Mouse (Mus musculus) limb, embryonic 12.5 days (tissue): ENCODE results near the gene Tes. TPM values are rescaled to one million over a fixed set of nuclear protein-coding genes. Genes with fewer than 3 reads are reported as not detected.

ENCODE experiments used
- ATAC-seq: fragments of 200-750 bp; cut with Nextera tagmentation; 2 replicates; pipeline ENCODE4 v1.8.0; 2017; ENCODE audit warnings: low read depth, moderate TSS enrichment; ENCODE audit not compliant: insufficient number of reproducible peaks, insufficient read depth, low FRiP score, low TSS enrichment
- H3K27ac ChIP-seq: fragments of 300-500 bp; sonication (generic); 2 replicates; pipeline ENCODE4 v1.5.1; 2016; ENCODE audit warnings: mild to moderate bottlenecking, moderate library complexity
- H3K27me3 ChIP-seq: fragments of 300-500 bp; sonication (generic); 2 replicates; pipeline ENCODE4 v1.6.1; 2016; ENCODE audit warnings: mild to moderate bottlenecking, moderate library complexity
- H3K36me3 ChIP-seq: fragments of 300-500 bp; sonication (generic); 2 replicates; pipeline ENCODE4 v1.6.1; 2016; ENCODE audit warnings: mild to moderate bottlenecking, moderate library complexity
- H3K4me1 ChIP-seq: fragments of 300-500 bp; sonication (generic); replicated peaks from 2 replicates; pipeline ENCODE4 v1.6.1; 2016
- H3K4me2 ChIP-seq: fragments of 300-500 bp; sonication (generic); 2 replicates; pipeline ENCODE4 v1.6.1; 2016; ENCODE audit warnings: mild to moderate bottlenecking, moderate library complexity
- H3K4me3 ChIP-seq: fragments of 300-500 bp; sonication (generic); replicated peaks from 2 replicates; pipeline ENCODE4 v1.5.1; 2016; ENCODE audit warnings: mild to moderate bottlenecking
- H3K9ac ChIP-seq: fragments of 300-500 bp; sonication (generic); replicated peaks from 2 replicates; pipeline ENCODE4 v1.6.1; 2016; ENCODE audit warnings: mild to moderate bottlenecking, moderate library complexity
- H3K9me3 ChIP-seq: fragments of 300-500 bp; sonication (generic); 2 replicates; pipeline ENCODE4 v1.6.1; 2016; ENCODE audit warnings: mild to moderate bottlenecking, moderate library complexity
- WGBS: fragments of 180-500 bp; shearing (Covaris S2); methylation state at CpG from one replicate; pipeline ENCODE4 v1.1.7; 2016; 5-methylcytosine and 5-hydroxymethylcytosine counted together
- polyA plus RNA-seq: library from polyadenylated mRNA; unstranded; fragments of >200 nt; fragmentation: Nextera tagmentation; extraction: Ambion mirVana; gene quantifications from 2 replicates; pipeline ENCODE4 v1.2.1, GENCODE M21; 2016

Tes gene
- 93.4 and 106 TPM in 2 replicates for polyA plus RNA-seq

DNA sequence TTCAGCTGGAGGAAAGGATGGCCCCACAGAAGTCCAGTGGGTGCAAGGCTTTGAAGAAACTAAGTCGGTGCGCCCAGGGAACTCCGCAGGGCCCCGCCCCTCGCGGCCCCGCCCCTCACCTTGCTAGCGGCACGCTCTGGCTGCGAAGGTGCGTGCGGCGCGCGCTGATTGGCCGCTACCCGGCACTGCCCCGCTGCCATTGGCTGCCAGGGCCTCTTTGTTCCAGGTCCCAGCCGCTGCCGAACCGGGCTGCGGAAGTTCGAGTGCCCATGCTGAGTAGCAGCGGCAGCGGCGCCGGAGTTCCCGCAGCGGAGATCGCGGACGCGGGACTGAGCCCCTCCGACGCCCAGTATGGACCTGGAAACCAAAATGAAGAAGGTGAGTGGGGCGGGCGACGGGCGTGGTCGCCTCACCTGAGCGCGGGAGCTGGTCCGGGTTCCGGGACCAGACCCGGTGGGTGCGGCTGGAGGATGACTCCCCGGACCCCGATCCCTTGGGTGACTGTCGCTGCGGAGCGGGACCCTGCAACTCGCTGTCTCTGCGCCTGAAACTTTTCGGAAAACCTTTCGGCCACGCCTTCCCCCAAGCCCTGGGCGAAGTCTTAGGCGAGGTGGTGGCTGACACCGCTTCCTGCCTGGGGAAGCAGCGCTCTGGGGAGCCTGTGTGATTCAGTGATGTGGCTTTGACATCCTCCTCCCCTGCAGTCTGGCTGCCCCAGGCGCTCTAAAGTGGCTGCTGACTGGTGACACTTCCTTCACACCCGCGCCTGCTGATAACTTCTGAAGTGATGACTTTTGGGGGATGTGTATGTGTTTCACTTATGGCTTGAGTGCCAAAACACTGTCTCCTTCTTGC lies at the start of gene Tes:
Tes (plus strand) TSS at position 214 of the 855 bp plus-strand sequence.
- H3K27me3 ChIP-seq, result no peaks in the 10 kb centered on the region
- H3K9me3 ChIP-seq, result no peaks in the 10 kb centered on the region
- ATAC-seq, result peak; percentile 97
- under 1% methylated on average over 63 of the region's 63 CpGs for WGBS
- H3K4me3 ChIP-seq, result peak within 1 kb of the TSS; percentile 77
- H3K4me2 ChIP-seq, result peak within 1 kb of the TSS; percentile 83
- H3K27ac ChIP-seq, result peak within 1 kb of the TSS; percentile 62
- H3K4me1 ChIP-seq, result peaks cover 11% of the 10 kb centered on the region
- peaks cover 8% of the 10 kb centered on the region; the same call in 1 of the 2 replicates for H3K36me3 ChIP-seq
- H3K9ac ChIP-seq, result peak within 1 kb of the TSS; percentile 90

DNA sequence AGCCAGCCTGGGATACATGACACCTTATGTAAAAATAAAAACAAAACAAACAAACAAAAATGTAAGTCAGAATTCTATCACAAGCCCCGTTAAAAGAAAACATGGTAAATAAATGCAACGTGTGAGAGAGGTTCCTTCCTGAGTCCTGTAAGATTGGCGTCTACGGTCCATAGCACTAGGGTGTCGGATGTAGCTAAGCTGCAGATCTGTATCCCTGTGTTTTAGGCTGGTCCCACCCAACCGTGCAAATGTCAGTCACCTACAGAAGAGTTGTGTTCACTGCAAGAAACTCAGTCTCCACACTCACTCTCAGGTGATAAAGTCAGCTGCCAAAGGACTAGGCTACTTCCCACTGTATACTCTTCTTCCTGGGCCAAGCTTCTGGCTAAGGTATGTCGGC lies 39.1 kb upstream of the Tes start:
- H3K9me3 ChIP-seq, result no peaks in the 10 kb centered on the region
- ATAC-seq, result no peak
- H3K36me3 ChIP-seq, result no peaks in the 10 kb centered on the region
- no peak overlapping the region for H3K27ac ChIP-seq
- H3K4me1 ChIP-seq, result no peaks in the 10 kb centered on the region
- H3K4me3 ChIP-seq, result no peak overlapping the region
- no peak overlapping the region for H3K4me2 ChIP-seq
- no peak overlapping the region for H3K9ac ChIP-seq
- 76% methylated on average over 7 of the region's 7 CpGs for WGBS
- no peaks in the 10 kb centered on the region for H3K27me3 ChIP-seq

DNA sequence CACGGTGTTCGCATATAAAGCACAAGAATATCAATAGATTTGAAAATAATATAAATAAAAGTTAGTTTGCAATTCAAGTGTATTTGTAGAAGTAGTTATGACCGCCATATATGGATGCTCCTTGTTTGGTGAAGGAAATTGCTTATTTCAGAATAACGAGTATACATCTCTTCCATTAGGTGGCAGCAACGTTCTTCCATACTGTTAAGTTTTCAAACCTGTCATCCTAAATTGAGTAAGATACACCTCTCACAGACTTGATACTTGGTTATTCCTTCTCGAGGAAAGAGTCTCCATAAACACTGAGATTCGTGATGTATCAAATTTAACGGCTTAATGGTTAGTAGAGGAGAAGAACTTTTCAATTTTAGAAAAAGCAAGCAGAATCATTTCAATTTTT lies 37.4 kb upstream of the Tes start:
- WGBS, result 20% methylated on average over 8 of the region's 8 CpGs
- H3K4me2 ChIP-seq, result no peak overlapping the region
- no peak overlapping the region for H3K27ac ChIP-seq
- no peak overlapping the region for H3K4me3 ChIP-seq
- H3K36me3 ChIP-seq, result no peaks in the 10 kb centered on the region
- H3K4me1 ChIP-seq, result no peaks in the 10 kb centered on the region; the same call in 1 of the 2 replicates
- H3K27me3 ChIP-seq, result no peaks in the 10 kb centered on the region
- ATAC-seq, result no peak
- H3K9ac ChIP-seq, result no peak overlapping the region
- no peaks in the 10 kb centered on the region for H3K9me3 ChIP-seq

DNA sequence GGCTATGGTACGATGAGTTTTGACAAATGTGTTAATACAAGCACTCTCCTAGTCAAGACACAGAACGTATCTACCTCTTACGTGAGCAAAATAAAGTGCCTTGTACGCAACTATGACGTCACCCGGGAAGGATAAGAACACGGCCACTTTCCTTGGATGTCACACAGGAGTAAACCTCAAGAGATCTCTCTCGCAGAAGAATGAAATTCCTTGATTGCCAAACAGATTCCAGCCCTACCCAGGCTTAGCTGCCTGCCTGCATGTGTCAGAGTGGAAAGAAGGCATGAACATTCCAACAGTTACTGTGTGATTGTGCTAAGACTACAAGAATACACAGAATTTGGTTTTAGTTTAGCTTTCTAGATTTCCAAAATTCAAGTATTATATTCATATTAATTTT lies 36.1 kb upstream of the Tes start:
- no peak overlapping the region for H3K27ac ChIP-seq
- no peak overlapping the region for H3K4me3 ChIP-seq
- 88% methylated on average over 8 of the region's 8 CpGs for WGBS
- H3K27me3 ChIP-seq, result no peaks in the 10 kb centered on the region
- no peaks in the 10 kb centered on the region for H3K9me3 ChIP-seq
- no peaks in the 10 kb centered on the region for H3K36me3 ChIP-seq
- H3K4me1 ChIP-seq, result no peaks in the 10 kb centered on the region; the same call in 1 of the 2 replicates
- no peak overlapping the region for H3K9ac ChIP-seq
- no peak for ATAC-seq
- no peak overlapping the region for H3K4me2 ChIP-seq

DNA sequence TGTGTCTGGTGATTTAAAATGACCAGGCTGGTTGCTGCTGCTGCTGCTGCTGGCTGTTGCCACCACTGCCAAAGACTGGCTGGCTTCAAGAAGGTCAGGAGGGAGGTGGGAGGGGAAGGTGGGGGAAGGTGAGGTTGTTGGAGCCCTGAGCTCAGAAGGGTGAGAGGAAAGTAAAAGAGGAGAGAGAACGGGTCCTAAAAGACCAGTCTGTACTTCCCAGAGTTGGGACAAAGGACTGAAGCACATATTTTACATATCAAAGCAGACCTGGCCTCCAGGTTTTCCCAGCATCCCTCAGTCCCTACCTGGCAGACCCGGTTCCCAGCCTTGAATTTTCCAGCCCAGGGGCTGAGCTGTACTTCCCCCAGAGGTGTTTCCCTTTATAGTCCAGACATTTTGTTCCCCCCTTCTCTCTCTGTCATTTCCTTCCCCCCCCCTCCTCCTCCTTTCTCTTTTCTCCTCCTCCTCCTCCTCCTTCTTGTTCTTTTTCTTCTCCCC lies 32.7 kb upstream of the Tes start:
- H3K4me3 ChIP-seq, result no peak overlapping the region
- 0 out of 2 replicates have a peak overlapping the region, but pooled peaks have one; percentile 41 for H3K27ac ChIP-seq
- H3K27me3 ChIP-seq, result no peaks in the 10 kb centered on the region
- 5% methylated on average over 2 of the region's 2 CpGs for WGBS
- ATAC-seq, result no peak; the same call in 1 of the 2 replicates
- no peaks in the 10 kb centered on the region; the same call in 1 of the 2 replicates for H3K4me1 ChIP-seq
- no peak overlapping the region for H3K4me2 ChIP-seq
- H3K36me3 ChIP-seq, result no peaks in the 10 kb centered on the region
- no peaks in the 10 kb centered on the region for H3K9me3 ChIP-seq
- H3K9ac ChIP-seq, result no peak overlapping the region

DNA sequence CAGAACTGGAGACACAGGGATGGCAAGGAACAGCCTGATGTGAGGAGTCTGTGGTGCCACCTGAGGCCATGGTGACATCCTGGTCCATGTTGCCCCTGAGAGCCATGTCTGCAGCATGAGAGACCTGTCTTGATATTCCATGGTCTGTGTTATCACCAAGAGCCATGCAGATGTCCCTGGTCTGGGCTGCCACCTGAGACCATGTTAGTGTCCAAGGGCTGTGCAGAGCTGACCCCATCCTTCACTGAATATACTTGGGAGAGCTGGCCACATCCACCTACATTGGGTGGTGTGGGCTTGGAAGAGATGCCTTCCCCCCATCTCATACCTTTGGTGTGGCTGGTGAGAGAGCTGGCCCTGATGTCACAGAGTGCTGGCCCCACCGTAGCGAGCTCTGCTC lies 30.9 kb upstream of the Tes start:
- Histone ChIP-seq H3K9me3 (no peaks in the 10 kb centered on the region), H3K4me2 (no peak overlapping the region), H3K9ac (no peak overlapping the region), H3K4me3 (no peak overlapping the region), H3K27ac (no peak overlapping the region), H3K4me1 (no peaks in the 10 kb centered on the region; the same call in 1 of the 2 replicates), H3K27me3 (no peaks in the 10 kb centered on the region), H3K36me3 (no peaks in the 10 kb centered on the region)
- peak; percentile 52; the same call in 1 of the 2 replicates for ATAC-seq
- WGBS, result 89% methylated on average over 2 of the region's 2 CpGs

DNA sequence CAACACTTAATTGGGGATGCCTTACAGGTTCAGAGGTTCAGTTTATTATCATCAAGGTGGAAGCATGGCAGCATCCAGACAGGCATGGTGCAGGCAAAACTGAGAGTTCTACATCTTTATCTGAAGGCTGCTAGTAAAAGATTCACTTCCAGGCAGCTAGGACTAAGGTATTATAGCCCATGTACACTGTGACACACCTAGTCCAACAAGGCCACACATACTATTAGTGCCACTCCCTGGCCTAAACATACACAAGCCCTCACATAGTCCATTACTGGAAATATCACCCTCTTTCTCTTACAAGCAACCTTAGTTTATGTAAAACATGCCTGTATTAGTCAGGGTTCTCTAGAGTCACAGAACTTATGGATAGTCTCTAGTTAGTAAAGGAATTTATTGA lies 29.7 kb upstream of the Tes start:
- H3K9me3 ChIP-seq, result no peaks in the 10 kb centered on the region
- ATAC-seq, result no peak
- H3K4me2 ChIP-seq, result no peak overlapping the region
- H3K4me3 ChIP-seq, result no peak overlapping the region
- no peaks in the 10 kb centered on the region for H3K27me3 ChIP-seq
- H3K4me1 ChIP-seq, result no peaks in the 10 kb centered on the region; the same call in 1 of the 2 replicates
- no peak overlapping the region for H3K9ac ChIP-seq
- no peak overlapping the region for H3K27ac ChIP-seq
- H3K36me3 ChIP-seq, result no peaks in the 10 kb centered on the region

DNA sequence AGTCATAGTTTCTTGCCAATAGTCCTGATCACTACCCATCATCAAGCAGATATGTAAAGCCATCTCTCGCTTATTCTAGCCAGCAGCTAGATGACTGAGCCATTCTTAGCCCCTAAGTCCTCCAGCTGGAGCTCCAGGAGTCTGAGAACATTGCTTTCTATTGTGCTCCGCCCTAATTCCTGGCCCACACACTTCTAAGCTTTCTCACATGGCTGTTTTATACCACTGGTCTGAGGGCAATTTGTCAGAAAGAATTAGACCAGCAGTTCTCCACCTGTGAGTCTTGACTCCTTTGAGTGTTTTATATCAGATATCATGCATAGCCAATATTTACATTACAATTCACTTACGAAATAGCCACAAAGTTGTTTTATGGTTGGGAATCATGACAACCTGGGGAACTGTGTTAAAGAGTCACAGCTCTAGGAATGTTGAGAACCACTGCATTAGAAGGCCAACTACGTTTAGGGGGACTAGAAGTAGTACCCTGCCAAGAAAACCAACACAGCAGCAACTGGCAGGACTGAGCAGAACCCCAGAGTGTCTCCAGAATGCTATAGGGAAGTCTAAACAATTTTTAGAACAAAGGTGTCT lies 13.4 kb upstream of the Tes start:
- WGBS, result 70% methylated on average over 4 of the region's 4 CpGs
- Histone ChIP-seq H3K4me3 (no peak overlapping the region), H3K4me2 (no peak overlapping the region), H3K9me3 (no peaks in the 10 kb centered on the region), H3K36me3 (no peaks in the 10 kb centered on the region), H3K9ac (no peak overlapping the region), H3K27me3 (no peaks in the 10 kb centered on the region), H3K27ac (no peak overlapping the region), H3K4me1 (no peaks in the 10 kb centered on the region)
- no peak for ATAC-seq

DNA sequence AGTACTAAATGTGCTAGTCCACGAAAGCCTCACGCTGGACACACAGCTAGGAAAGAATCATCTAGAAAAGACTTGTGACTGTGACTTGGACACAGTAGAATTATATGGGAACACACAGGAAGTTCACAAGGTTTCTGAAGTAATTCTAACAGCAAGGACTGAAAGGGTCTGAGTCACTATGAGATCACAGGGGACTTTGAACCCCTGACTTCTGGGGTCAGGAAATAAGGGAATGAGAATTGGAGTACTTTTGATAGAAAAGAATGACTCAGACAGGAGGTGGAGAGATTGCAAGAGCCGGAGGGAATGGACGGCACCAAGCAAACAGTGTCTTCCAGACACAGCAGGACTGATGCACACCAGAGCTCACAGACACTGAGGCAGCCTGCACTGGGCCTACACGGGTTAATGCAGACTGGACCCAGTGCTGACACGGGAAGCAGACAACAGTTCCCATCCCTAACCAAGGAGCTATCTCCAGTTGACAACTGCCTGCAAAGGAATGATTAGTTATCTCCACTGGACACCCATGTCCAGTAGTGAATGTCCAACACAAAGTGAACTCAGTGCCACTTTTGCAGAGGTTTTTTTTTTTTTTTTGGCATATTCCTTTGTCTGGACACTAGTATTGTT lies 11.8 kb upstream of the Tes start:
- no peaks in the 10 kb centered on the region for H3K9me3 ChIP-seq
- WGBS, result 80% methylated on average over 6 of the region's 6 CpGs
- no peak overlapping the region for H3K9ac ChIP-seq
- H3K4me3 ChIP-seq, result no peak overlapping the region
- H3K27ac ChIP-seq, result no peak overlapping the region
- no peaks in the 10 kb centered on the region for H3K4me1 ChIP-seq
- no peak for ATAC-seq
- no peaks in the 10 kb centered on the region for H3K36me3 ChIP-seq
- H3K27me3 ChIP-seq, result no peaks in the 10 kb centered on the region
- no peak overlapping the region for H3K4me2 ChIP-seq

DNA sequence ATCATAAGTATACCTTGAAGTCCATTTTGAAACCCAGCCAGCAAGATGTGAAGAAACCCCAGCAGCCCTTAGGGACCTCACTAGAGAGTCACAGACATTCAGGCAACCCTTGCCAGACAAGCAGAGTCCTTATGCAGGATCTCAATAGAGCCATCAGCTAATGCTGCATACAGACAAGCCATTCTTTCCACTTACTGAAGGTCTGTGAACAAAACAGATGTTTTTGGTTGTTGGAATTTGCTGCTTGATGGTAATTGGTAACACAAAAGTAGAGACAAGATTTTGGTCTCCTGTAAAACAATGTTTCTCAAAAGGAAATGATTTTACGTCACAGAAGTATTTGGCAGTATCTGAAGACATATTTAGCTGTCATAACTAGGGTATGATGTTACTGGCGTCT lies 10.2 kb upstream of the Tes start:
- 71% methylated on average over 2 of the region's 2 CpGs for WGBS
- H3K4me3 ChIP-seq, result no peak overlapping the region
- H3K36me3 ChIP-seq, result no peaks in the 10 kb centered on the region
- H3K27ac ChIP-seq, result no peak overlapping the region
- no peaks in the 10 kb centered on the region for H3K9me3 ChIP-seq
- H3K27me3 ChIP-seq, result no peaks in the 10 kb centered on the region
- H3K4me2 ChIP-seq, result no peak overlapping the region
- H3K4me1 ChIP-seq, result no peaks in the 10 kb centered on the region
- ATAC-seq, result no peak
- H3K9ac ChIP-seq, result no peak overlapping the region

DNA sequence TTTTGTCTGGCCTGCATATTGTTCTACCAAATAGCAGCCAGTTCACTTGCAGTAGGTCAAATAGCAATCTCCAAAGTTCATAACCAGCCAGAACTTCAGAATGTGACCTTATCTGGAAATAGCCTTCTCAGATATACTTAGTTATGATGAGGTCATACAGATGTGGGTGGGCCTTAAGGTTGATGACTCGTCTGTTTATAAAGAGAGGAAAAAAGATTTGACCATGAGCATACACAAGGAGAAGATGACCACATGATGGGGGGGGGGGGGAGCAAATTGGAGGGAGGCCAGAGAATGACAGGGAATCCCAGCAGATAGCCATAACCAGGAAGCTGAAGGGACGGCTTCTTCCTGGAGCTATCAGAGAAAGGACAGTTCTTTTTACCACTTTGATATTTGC lies 9.3 kb upstream of the Tes start:
- 79% methylated on average over 2 of the region's 2 CpGs for WGBS
- H3K27me3 ChIP-seq, result no peaks in the 10 kb centered on the region

More for the DNA sequence above, 9.3 kb upstream of the Tes start:
- Histone ChIP-seq H3K27ac (no peak overlapping the region), H3K9ac (no peak overlapping the region), H3K36me3 (no peaks in the 10 kb centered on the region), H3K9me3 (no peaks in the 10 kb centered on the region), H3K4me3 (no peak overlapping the region), H3K4me2 (no peak overlapping the region), H3K4me1 (no peaks in the 10 kb centered on the region)
- no peak for ATAC-seq
